Mouse (Mus musculus) brain, embryonic 14.5 days (tissue): Measurements from ENCODE around the gene Nsl1.

Experiments
- CTCF ChIP-seq: fragments of 200-500 bp; IDR thresholded peaks from 2 replicates; pipeline ENCODE4 v1.5.1; 2012; ENCODE audit warnings: inconsistent platforms, mild to moderate bottlenecking, moderate library complexity, borderline replicate concordance; ENCODE audit not compliant: insufficient read depth, insufficient read length; ENCODE audit errors: extremely low read depth
- POLR2A ChIP-seq: fragments of 200-500 bp; IDR thresholded peaks from 2 replicates; pipeline ENCODE4 v1.6.1; 2012; ENCODE audit warnings: mild to moderate bottlenecking, inconsistent platforms, borderline replicate concordance; ENCODE audit not compliant: poor library complexity, insufficient read depth, insufficient read length, severe bottlenecking; ENCODE audit errors: extremely low read depth

- TF ChIP-seq POLR2A (no peak), CTCF (no peak)
These were observed 43.0 kb upstream of the Nsl1 start for GRCm38 (mm10) chr1:191019803-191020202.
